Mouse (Mus musculus) embryonic facial prominence, embryonic 12.5 days (tissue): ENCODE data around the gene Kctd2. TPM values are rescaled to one million over a fixed set of nuclear protein-coding genes. Genes with fewer than 3 reads are reported as not detected.
A peak's percentile ranks its signal among the peaks of the same experiment; 100 is the strongest.
"Not testable (repeated sequence)": the region's sequence is repeated elsewhere in the genome, so short reads cannot be mapped to it uniquely, and the experiment has no call there.

Experiments
- ATAC-seq: fragments of 200-750 bp; cut with Nextera tagmentation; 2 replicates; pipeline ENCODE4 v1.8.0; 2017; ENCODE audit not compliant: insufficient number of reproducible peaks, insufficient read depth, low FRiP score, low TSS enrichment
- H3K27ac ChIP-seq: fragments of 300-500 bp; sonication (generic); 2 replicates; pipeline ENCODE4 v1.5.1; 2016; ENCODE audit warnings: mild to moderate bottlenecking
- H3K27me3 ChIP-seq: fragments of 300-500 bp; sonication (generic); 2 replicates; pipeline ENCODE4 v1.6.1; 2016; ENCODE audit warnings: mild to moderate bottlenecking, moderate library complexity
- H3K36me3 ChIP-seq: fragments of 300-500 bp; sonication (generic); 2 replicates; pipeline ENCODE4 v1.6.1; 2016; ENCODE audit warnings: mild to moderate bottlenecking
- H3K4me1 ChIP-seq: fragments of 300-500 bp; sonication (generic); 2 replicates; pipeline ENCODE4 v1.6.1; 2016
- H3K4me2 ChIP-seq: fragments of 300-500 bp; sonication (generic); replicated peaks from 2 replicates; pipeline ENCODE4 v1.6.1; 2016; ENCODE audit warnings: mild to moderate bottlenecking, moderate library complexity
- H3K4me3 ChIP-seq: fragments of 300-500 bp; sonication (generic); 2 replicates; pipeline ENCODE4 v1.5.1; 2016; ENCODE audit warnings: mild to moderate bottlenecking
- H3K9ac ChIP-seq: fragments of 300-500 bp; sonication (generic); 2 replicates; pipeline ENCODE4 v1.6.1; 2016; ENCODE audit warnings: mild to moderate bottlenecking, moderate library complexity
- H3K9me3 ChIP-seq: fragments of 300-500 bp; sonication (generic); 2 replicates; pipeline ENCODE4 v1.6.1; 2016; ENCODE audit warnings: mild to moderate bottlenecking, moderate library complexity
- WGBS: fragments of 180-500 bp; shearing (Covaris S2); methylation state at CpG from one replicate; pipeline ENCODE4 v1.1.7; 2016; 5-methylcytosine and 5-hydroxymethylcytosine counted together
- polyA plus RNA-seq: library from polyadenylated mRNA; unstranded; fragments of >200 nt; fragmentation: Nextera tagmentation; extraction: Ambion mirVana; gene quantifications from 2 replicates; pipeline ENCODE4 v1.2.1, GENCODE M21; 2016

Gene Kctd2
- polyA plus RNA-seq, 1 experiment from 2014 or later: 24.5 TPM

DNA sequence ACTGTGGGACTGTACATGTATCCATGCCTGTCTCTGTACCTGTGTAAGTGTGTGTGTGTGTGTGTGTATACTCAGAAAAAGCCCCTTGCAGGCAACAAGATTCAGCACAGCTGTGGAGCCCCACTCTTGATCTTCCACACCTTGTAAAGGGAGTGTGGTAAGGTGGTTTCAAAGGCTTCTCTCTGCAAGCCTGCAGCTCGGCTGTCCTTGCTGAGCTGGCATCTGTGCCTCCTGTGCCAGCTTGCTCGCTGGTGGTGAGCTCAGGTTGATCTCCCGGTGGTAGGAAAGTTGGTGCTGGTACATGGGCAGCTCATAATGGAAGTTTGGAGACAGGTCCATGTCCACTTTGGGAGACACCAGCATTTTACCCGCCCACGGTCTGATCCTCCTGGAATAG is 41.9 kb downstream of the Kctd2 start:
- Histone ChIP-seq H3K4me1 (peaks cover 3% of the 10 kb centered on the region; the same call in 1 of the 2 replicates), H3K4me3 (no peak overlapping the region), H3K9me3 (no peaks in the 10 kb centered on the region), H3K4me2 (no peak overlapping the region), H3K27ac (no peak overlapping the region), H3K36me3 (no peaks in the 10 kb centered on the region), H3K27me3 (no peaks in the 10 kb centered on the region), H3K9ac (no peak overlapping the region)
- ATAC-seq: no peak
- WGBS: 81% methylated on average over 5 of the region's 5 CpGs

GRCm38 (mm10) chr11:115462243-115462891 is 42.4 kb downstream of the Kctd2 start, which contains the start of gene Slc16a5:
TSS of gene Slc16a5 (plus strand) at chr11:115462474.
- no peak within 1 kb of the TSS for H3K27ac ChIP-seq
- no peak for ATAC-seq
- no peak within 1 kb of the TSS for H3K4me3 ChIP-seq
- no peaks in the 10 kb centered on the region for H3K9me3 ChIP-seq
- H3K36me3 ChIP-seq: no peaks in the 10 kb centered on the region
- 73% methylated on average over 16 of the region's 16 CpGs for WGBS
- H3K4me1 ChIP-seq: peaks cover 8% of the 10 kb centered on the region
- no peak within 1 kb of the TSS for H3K9ac ChIP-seq
- no peak within 1 kb of the TSS for H3K4me2 ChIP-seq
- H3K27me3 ChIP-seq: no peaks in the 10 kb centered on the region

GRCm38 (mm10) chr11:115463397-115463796 is 43.5 kb downstream of the Kctd2 start:
- no peaks in the 10 kb centered on the region for H3K27me3 ChIP-seq
- H3K4me1 ChIP-seq: peaks cover 13% of the 10 kb centered on the region
- H3K27ac ChIP-seq: no peak overlapping the region
- no peaks in the 10 kb centered on the region for H3K9me3 ChIP-seq
- no peak overlapping the region for H3K9ac ChIP-seq
- H3K4me3 ChIP-seq: no peak overlapping the region
- 73% methylated on average over 11 of the region's 11 CpGs for WGBS
- H3K36me3 ChIP-seq: no peaks in the 10 kb centered on the region
- ATAC-seq: no peak
- no peak overlapping the region for H3K4me2 ChIP-seq

GRCm38 (mm10) chr11:115464851-115465250 is 44.9 kb downstream of the Kctd2 start:
- Histone ChIP-seq H3K27ac (no peak overlapping the region), H3K9me3 (no peaks in the 10 kb centered on the region), H3K9ac (no peak overlapping the region), H3K4me1 (peaks cover 13% of the 10 kb centered on the region), H3K4me3 (no peak overlapping the region), H3K27me3 (no peaks in the 10 kb centered on the region), H3K36me3 (no peaks in the 10 kb centered on the region), H3K4me2 (no peak overlapping the region)
- 87% methylated on average over 8 of the region's 8 CpGs for WGBS
- no peak for ATAC-seq

DNA sequence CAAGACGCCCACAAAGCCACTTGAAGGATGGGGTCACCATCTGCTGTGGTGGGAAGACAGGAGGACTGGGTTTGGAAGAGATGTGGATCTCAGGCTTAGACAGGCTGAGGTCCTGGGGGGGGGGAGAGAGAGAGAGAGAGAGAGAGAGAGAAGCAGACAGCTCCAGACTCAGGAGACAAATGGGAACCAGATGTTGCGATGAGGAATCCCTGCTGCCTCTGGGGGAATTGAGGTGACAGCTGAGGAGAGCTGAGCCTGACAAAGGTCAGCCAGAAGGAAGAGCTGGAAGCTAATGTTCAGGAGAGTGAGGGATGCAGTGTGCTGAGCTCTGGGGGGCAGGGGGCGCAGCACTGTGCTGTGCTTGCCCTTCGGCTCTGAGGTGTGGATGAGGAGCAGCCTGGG is 47.3 kb downstream of the Kctd2 start:
- H3K27ac ChIP-seq: peak overlapping the region; percentile 68
- H3K4me1 ChIP-seq: peaks cover 13% of the 10 kb centered on the region
- no peak overlapping the region for H3K9ac ChIP-seq
- H3K36me3 ChIP-seq: no peaks in the 10 kb centered on the region
- WGBS: 13% methylated on average over 4 of the region's 4 CpGs
- no peak overlapping the region for H3K4me3 ChIP-seq
- H3K9me3 ChIP-seq: no peaks in the 10 kb centered on the region
- H3K27me3 ChIP-seq: no peaks in the 10 kb centered on the region
- H3K4me2 ChIP-seq: peak overlapping the region; percentile 6; the same call in 1 of the 2 replicates
- peak; percentile 22; the same call in 1 of the 2 replicates for ATAC-seq

GRCm38 (mm10) chr11:115472183-115472582 is 52.3 kb downstream of the Kctd2 start:
- WGBS: 81% methylated on average over 7 of the region's 7 CpGs
- Histone ChIP-seq H3K4me2 (no peak overlapping the region), H3K4me3 (no peak overlapping the region), H3K36me3 (no peaks in the 10 kb centered on the region), H3K9ac (no peak overlapping the region), H3K27me3 (no peaks in the 10 kb centered on the region), H3K27ac (no peak overlapping the region), H3K9me3 (no peaks in the 10 kb centered on the region), H3K4me1 (peaks cover 38% of the 10 kb centered on the region)
- ATAC-seq: no peak

DNA sequence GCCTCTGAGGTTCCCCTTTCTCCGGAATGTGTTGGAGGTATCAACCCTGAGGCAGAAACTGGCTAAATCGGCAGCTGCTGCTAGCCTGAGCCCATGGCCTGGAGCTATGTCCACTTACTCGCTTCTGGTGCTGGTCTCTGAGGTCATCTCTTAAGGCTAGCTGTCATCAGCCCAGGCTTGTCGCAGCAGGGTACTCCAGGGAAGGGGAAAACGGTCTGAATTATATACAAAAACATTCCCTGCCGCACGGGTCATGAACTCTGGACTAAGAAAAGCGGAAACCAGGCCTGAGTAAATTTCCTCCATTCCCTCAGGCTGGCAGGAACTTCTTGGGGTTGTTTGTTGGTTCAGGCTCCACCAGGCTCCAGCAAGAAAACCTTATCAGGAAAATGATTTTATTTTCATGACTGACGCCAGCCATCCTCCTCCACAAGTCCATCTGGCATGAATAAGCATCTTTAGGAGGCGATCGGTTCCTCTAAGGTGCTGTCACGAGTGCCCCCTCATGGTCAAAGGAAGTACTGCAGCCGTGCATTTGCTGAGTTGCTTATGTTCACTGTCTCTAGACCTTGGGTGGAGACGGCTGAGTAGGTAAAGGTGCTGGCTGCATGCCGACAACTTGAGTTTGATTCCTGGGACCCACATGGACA is 53.8 kb downstream of the Kctd2 start:
- H3K4me2 ChIP-seq: peak overlapping the region; percentile 21
- peaks cover 31% of the 10 kb centered on the region for H3K4me1 ChIP-seq
- 7% methylated on average over 15 of the region's 15 CpGs for WGBS
- peak overlapping the region; percentile 50 for H3K27ac ChIP-seq
- H3K36me3 ChIP-seq: no peaks in the 10 kb centered on the region
- H3K27me3 ChIP-seq: no peaks in the 10 kb centered on the region
- no peaks in the 10 kb centered on the region for H3K9me3 ChIP-seq
- H3K4me3 ChIP-seq: 0 out of 2 replicates have a peak overlapping the region, but pooled peaks have one; percentile 9
- ATAC-seq: no peak; the same call in 1 of the 2 replicates
- H3K9ac ChIP-seq: peak overlapping the region; percentile 29; the same call in 1 of the 2 replicates

- Histone ChIP-seq H3K36me3 (no peaks in the 10 kb centered on the region; the same call in 1 of the 2 replicates), H3K4me3 (peak within 1 kb of the TSS; percentile 85), H3K9me3 (no peaks in the 10 kb centered on the region), H3K9ac (peak within 1 kb of the TSS; percentile 73), H3K27me3 (no peaks in the 10 kb centered on the region), H3K4me2 (peak within 1 kb of the TSS; percentile 92), H3K4me1 (peaks cover 31% of the 10 kb centered on the region), H3K27ac (peak within 1 kb of the TSS; percentile 74)
- ATAC-seq: peak; percentile 88
- 1% methylated on average over 26 of the region's 26 CpGs for WGBS
Observed at GRCm38 (mm10) chr11:115475025-115475757, 55.3 kb downstream of the Kctd2 start, which contains the start of gene Armc7. TSS of gene Armc7 (plus strand) at chr11:115475667.

GRCm38 (mm10) chr11:115475758-115476237 is 55.9 kb downstream of the Kctd2 start:
- H3K4me2 ChIP-seq: peak overlapping the region; percentile 92
- peak overlapping the region; percentile 85 for H3K4me3 ChIP-seq
- WGBS: 3% methylated on average over 28 of the region's 28 CpGs
- peaks cover 31% of the 10 kb centered on the region for H3K4me1 ChIP-seq
- peak; percentile 42; the same call in 1 of the 2 replicates for ATAC-seq
- no peaks in the 10 kb centered on the region for H3K9me3 ChIP-seq
- H3K36me3 ChIP-seq: no peaks in the 10 kb centered on the region; the same call in 1 of the 2 replicates
- no peaks in the 10 kb centered on the region for H3K27me3 ChIP-seq
- peak overlapping the region; percentile 74 for H3K27ac ChIP-seq
- peak overlapping the region; percentile 73 for H3K9ac ChIP-seq

GRCm38 (mm10) chr11:115476630-115477029 is 56.7 kb downstream of the Kctd2 start:
- Histone ChIP-seq H3K4me3 (peak overlapping the region; percentile 85), H3K4me1 (peaks cover 31% of the 10 kb centered on the region), H3K4me2 (peak overlapping the region; percentile 92), H3K9ac (0 out of 2 replicates have a peak overlapping the region, but pooled peaks have one; percentile 73)
- 81% methylated on average over 4 of the region's 4 CpGs for WGBS
- not testable (repeated sequence) for H3K36me3 ChIP-seq, H3K27ac ChIP-seq, H3K9me3 ChIP-seq, ATAC-seq, H3K27me3 ChIP-seq

- H3K27ac ChIP-seq, H3K9ac ChIP-seq, H3K4me3 ChIP-seq, H3K36me3 ChIP-seq, H3K9me3 ChIP-seq, ATAC-seq, H3K27me3 ChIP-seq: not testable (repeated sequence)
- peaks cover 31% of the 10 kb centered on the region for H3K4me1 ChIP-seq
- peak overlapping the region; percentile 92; the same call in 1 of the 2 replicates for H3K4me2 ChIP-seq
- 85% methylated on average over 7 of the region's 7 CpGs for WGBS
Observed at GRCm38 (mm10) chr11:115477388-115477787, 57.5 kb downstream of the Kctd2 start.
